Mouse (Mus musculus): ENCODE measurements around the gene Hist1h2bh.

GRCm38 (mm10) chr13:23491990-23492389 lies 51.2 kb downstream of the Hist1h2bh start:
- TF ChIP-seq CTCF (IDR thresholded peaks at IDR 0.05) (no peak), EP300 (IDR thresholded peaks at IDR 0.05) (no peak)

Data from lung, postnatal 0 days (tissue).